Mouse (Mus musculus) olfactory bulb, adult 2 months (tissue): ENCODE results near the gene Slc7a15.

Experiments used
- CTCF ChIP-seq: fragments of 200-500 bp; IDR thresholded peaks from 2 replicates; pipeline ENCODE4 v1.5.1; 2012; ENCODE audit warnings: low read depth, mild to moderate bottlenecking, low read length, moderate library complexity; ENCODE audit not compliant: insufficient read depth
- POLR2A ChIP-seq: fragments of 200-500 bp; IDR thresholded peaks from 2 replicates; pipeline ENCODE4 v1.6.1; 2012; ENCODE audit warnings: mild to moderate bottlenecking, low read depth, low read length, moderate library complexity; ENCODE audit not compliant: insufficient read depth

GRCm38 (mm10) chr12:8539471-8539870, 59.4 kb downstream of the Slc7a15 start:
- TF ChIP-seq POLR2A (no peak), CTCF (no peak)
